Mouse (Mus musculus): ENCODE results near the gene Zmiz1. TPM values are rescaled to one million over a fixed set of nuclear protein-coding genes. Genes with fewer than 3 reads are reported as not detected.

Zmiz1 gene
- polyA plus RNA-seq, 1 experiment from 2014 or later = 70.0 TPM

GRCm38 (mm10) chr14:25686216-25686945 lies 227.4 kb downstream of the Zmiz1 start:
- Histone ChIP-seq H3K27me3 (ENCODE audit: control insufficient read depth, insufficient read depth, low read length) (no peaks in the 10 kb centered on the region), H3K36me3 (replicated peaks; ENCODE audit: control insufficient read depth, insufficient read depth) (no peaks in the 10 kb centered on the region), H3K27ac (no peak overlapping the region), H3K9me3 (ENCODE audit: control insufficient read depth, low read length) (no peaks in the 10 kb centered on the region), H3K9ac (no peak overlapping the region), H3K4me3 (replicated peaks; ENCODE audit: low read length) (no peak overlapping the region), H3K4me2 (replicated peaks) (no peak overlapping the region), H3K4me1 (replicated peaks; ENCODE audit: control insufficient read depth, insufficient read depth, low read length) (no peaks in the 10 kb centered on the region)
- no peak for ATAC-seq (ENCODE audit: low FRiP score)
- no peak for DNase-seq (ENCODE audit: low spot score)
- WGBS = 82% methylated on average over 7 of the region's 7 CpGs

GRCm38 (mm10) chr14:25686983-25687901 lies 228.3 kb downstream of the Zmiz1 start:
- H3K9me3 ChIP-seq (ENCODE audit: control insufficient read depth, low read length) = no peaks in the 10 kb centered on the region
- H3K27ac ChIP-seq = no peak overlapping the region
- no peaks in the 10 kb centered on the region for H3K4me1 ChIP-seq (replicated peaks; ENCODE audit: control insufficient read depth, insufficient read depth, low read length)
- no peak overlapping the region for H3K4me3 ChIP-seq (replicated peaks; ENCODE audit: low read length)
- no peak for ATAC-seq (ENCODE audit: low FRiP score)
- no peak overlapping the region for H3K4me2 ChIP-seq (replicated peaks)
- no peak overlapping the region for H3K9ac ChIP-seq
- DNase-seq (ENCODE audit: low spot score) = no peak
- H3K36me3 ChIP-seq (replicated peaks; ENCODE audit: control insufficient read depth, insufficient read depth) = no peaks in the 10 kb centered on the region
- H3K27me3 ChIP-seq (ENCODE audit: control insufficient read depth, insufficient read depth, low read length) = no peaks in the 10 kb centered on the region
- 89% methylated on average over 9 of the region's 10 CpGs for WGBS

- Histone ChIP-seq H3K27ac (peak overlapping the region; percentile 60), H3K4me1 (replicated peaks; ENCODE audit: control insufficient read depth, insufficient read depth, low read length) (peaks cover 21% of the 10 kb centered on the region), H3K36me3 (replicated peaks; ENCODE audit: control insufficient read depth, insufficient read depth) (peaks cover 20% of the 10 kb centered on the region), H3K9ac (peak overlapping the region; percentile 87; the same call in 1 of the 2 replicates), H3K4me2 (replicated peaks) (peak overlapping the region; percentile 99), H3K27me3 (ENCODE audit: control insufficient read depth, insufficient read depth, low read length) (no peaks in the 10 kb centered on the region), H3K4me3 (replicated peaks; ENCODE audit: low read length) (peak overlapping the region; percentile 89), H3K9me3 (ENCODE audit: control insufficient read depth, low read length) (no peaks in the 10 kb centered on the region)
- no peak for DNase-seq (ENCODE audit: low spot score)
- WGBS = 81% methylated on average over 6 of the region's 6 CpGs
- ATAC-seq (ENCODE audit: low FRiP score) = no peak
Measured at GRCm38 (mm10) chr14:25693271-25693887, 234.4 kb downstream of the Zmiz1 start.

GRCm38 (mm10) chr14:25693888-25694568 lies 235.0 kb downstream of the Zmiz1 start, which contains the start of gene Ppif:
Gene Ppif, plus strand, starts transcription at chr14:25694154.
- Histone ChIP-seq H3K4me2 (replicated peaks) (peak within 1 kb of the TSS; percentile 99), H3K27me3 (ENCODE audit: control insufficient read depth, insufficient read depth, low read length) (no peaks in the 10 kb centered on the region), H3K4me1 (replicated peaks; ENCODE audit: control insufficient read depth, insufficient read depth, low read length) (peaks cover 21% of the 10 kb centered on the region), H3K36me3 (replicated peaks; ENCODE audit: control insufficient read depth, insufficient read depth) (peaks cover 27% of the 10 kb centered on the region), H3K9ac (peak within 1 kb of the TSS; percentile 87), H3K9me3 (ENCODE audit: control insufficient read depth, low read length) (no peaks in the 10 kb centered on the region), H3K4me3 (replicated peaks; ENCODE audit: low read length) (peak within 1 kb of the TSS; percentile 89), H3K27ac (peak within 1 kb of the TSS; percentile 62)
- WGBS = under 1% methylated on average over 70 of the region's 70 CpGs
- ATAC-seq (ENCODE audit: low FRiP score) (peak; percentile 93), DNase-seq (ENCODE audit: low spot score) (peak; percentile 98)

GRCm38 (mm10) chr14:25694569-25694897 lies 235.5 kb downstream of the Zmiz1 start:
- H3K4me3 ChIP-seq (replicated peaks; ENCODE audit: low read length) = peak overlapping the region; percentile 89
- ATAC-seq (ENCODE audit: low FRiP score) (peak; percentile 51), DNase-seq (ENCODE audit: low spot score) (no peak)
- H3K9ac ChIP-seq = peak overlapping the region; percentile 87
- H3K27me3 ChIP-seq (ENCODE audit: control insufficient read depth, insufficient read depth, low read length) = no peaks in the 10 kb centered on the region
- H3K4me1 ChIP-seq (replicated peaks; ENCODE audit: control insufficient read depth, insufficient read depth, low read length) = peaks cover 21% of the 10 kb centered on the region
- peak overlapping the region; percentile 62; the same call in 1 of the 2 replicates for H3K27ac ChIP-seq
- 3% methylated on average over 10 of the region's 10 CpGs for WGBS
- no peaks in the 10 kb centered on the region for H3K9me3 ChIP-seq (ENCODE audit: control insufficient read depth, low read length)
- peak overlapping the region; percentile 99 for H3K4me2 ChIP-seq (replicated peaks)
- H3K36me3 ChIP-seq (replicated peaks; ENCODE audit: control insufficient read depth, insufficient read depth) = peaks cover 32% of the 10 kb centered on the region

GRCm38 (mm10) chr14:25695059-25695458 lies 236.1 kb downstream of the Zmiz1 start:
- Histone ChIP-seq H3K4me3 (replicated peaks; ENCODE audit: low read length) (peak overlapping the region; percentile 89), H3K27me3 (ENCODE audit: control insufficient read depth, insufficient read depth, low read length) (no peaks in the 10 kb centered on the region), H3K9me3 (ENCODE audit: control insufficient read depth, low read length) (no peaks in the 10 kb centered on the region), H3K36me3 (replicated peaks; ENCODE audit: control insufficient read depth, insufficient read depth) (peaks cover 37% of the 10 kb centered on the region), H3K4me1 (replicated peaks; ENCODE audit: control insufficient read depth, insufficient read depth, low read length) (peaks cover 21% of the 10 kb centered on the region), H3K9ac (peak overlapping the region; percentile 87), H3K27ac (no peak overlapping the region), H3K4me2 (replicated peaks) (peak overlapping the region; percentile 99)
- ATAC-seq (ENCODE audit: low FRiP score) = no peak
- 69% methylated on average over 6 of the region's 6 CpGs for WGBS
- no peak for DNase-seq (ENCODE audit: low spot score)

DNA sequence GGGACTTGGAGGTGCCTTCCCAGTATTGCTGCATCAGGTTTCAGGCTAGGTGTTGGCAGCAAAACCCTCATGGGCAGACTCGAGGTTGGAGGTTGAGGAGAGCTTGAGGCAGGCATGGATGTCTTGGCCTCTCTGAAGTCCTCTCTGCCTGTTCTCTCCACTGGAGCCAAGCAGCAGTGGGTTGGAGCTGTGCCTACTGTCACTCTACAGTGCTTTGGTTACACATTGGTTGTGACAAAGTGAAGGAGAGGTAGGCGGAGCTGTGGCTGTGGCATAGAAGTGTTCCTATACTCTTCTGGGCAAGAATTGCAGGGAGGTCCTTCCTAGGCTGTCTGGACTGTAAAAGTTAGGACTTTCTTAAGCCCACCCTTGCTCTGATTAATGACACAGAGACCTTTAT lies 237.4 kb downstream of the Zmiz1 start:
- Histone ChIP-seq H3K4me3 (replicated peaks; ENCODE audit: low read length) (no peak overlapping the region), H3K4me1 (replicated peaks; ENCODE audit: control insufficient read depth, insufficient read depth, low read length) (peaks cover 21% of the 10 kb centered on the region), H3K27me3 (ENCODE audit: control insufficient read depth, insufficient read depth, low read length) (no peaks in the 10 kb centered on the region), H3K9me3 (ENCODE audit: control insufficient read depth, low read length) (no peaks in the 10 kb centered on the region), H3K36me3 (replicated peaks; ENCODE audit: control insufficient read depth, insufficient read depth) (peaks cover 41% of the 10 kb centered on the region), H3K27ac (no peak overlapping the region), H3K4me2 (replicated peaks) (no peak overlapping the region), H3K9ac (no peak overlapping the region)
- DNase-seq (ENCODE audit: low spot score) = no peak
- ATAC-seq (ENCODE audit: low FRiP score) = no peak
- WGBS = 77% methylated on average over 2 of the region's 2 CpGs

- peak; percentile 55; the same call in 1 of the 2 replicates for ATAC-seq (ENCODE audit: low FRiP score)
Measured at GRCm38 (mm10) chr14:25701986-25702385, 243.0 kb downstream of the Zmiz1 start.

More at GRCm38 (mm10) chr14:25701986-25702385, 243.0 kb downstream of the Zmiz1 start:
- Histone ChIP-seq H3K9ac (no peak overlapping the region), H3K4me3 (replicated peaks; ENCODE audit: low read length) (no peak overlapping the region), H3K4me2 (replicated peaks) (no peak overlapping the region), H3K4me1 (replicated peaks; ENCODE audit: control insufficient read depth, insufficient read depth, low read length) (no peaks in the 10 kb centered on the region), H3K27ac (no peak overlapping the region), H3K9me3 (ENCODE audit: control insufficient read depth, low read length) (no peaks in the 10 kb centered on the region), H3K27me3 (ENCODE audit: control insufficient read depth, insufficient read depth, low read length) (no peaks in the 10 kb centered on the region), H3K36me3 (replicated peaks; ENCODE audit: control insufficient read depth, insufficient read depth) (peaks cover 35% of the 10 kb centered on the region)
- peak; percentile 77 for DNase-seq (ENCODE audit: low spot score)
